Mouse (Mus musculus): ENCODE data around the gene Lct. TPM values are rescaled to one million over a fixed set of nuclear protein-coding genes. Genes with fewer than 3 reads are reported as not detected.

Lct gene
- total and polyA plus RNA-seq, 3 experiments: 0.07 to 0.14 (median 0.08) TPM

DNA sequence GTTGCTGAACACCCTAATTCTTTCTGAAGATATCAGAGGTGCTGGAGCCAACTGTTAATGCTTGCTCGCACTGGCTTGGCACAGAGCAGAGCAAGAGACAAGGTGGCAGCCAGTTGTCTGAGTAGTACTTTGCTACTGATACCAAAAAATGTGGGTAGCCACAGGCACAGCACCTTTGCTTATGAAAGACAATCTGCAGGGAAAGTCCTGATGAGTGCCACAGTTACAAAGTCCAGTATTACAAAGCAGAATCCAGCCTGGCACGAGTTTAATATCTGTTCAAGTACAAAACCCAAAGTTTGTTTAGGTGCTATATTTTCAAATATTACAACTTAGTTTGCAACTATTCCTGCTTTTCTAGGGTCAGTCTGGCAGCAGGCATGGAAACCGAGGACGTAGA lies 92.9 kb downstream of the Lct start:
- H3K27ac ChIP-seq (ENCODE audit: insufficient read depth, low read depth): no peak overlapping the region
- in situ Hi-C loops (cut with MboI; ENCODE audit: low pct_ligation_motif_present, low pct_unique_long_range_greater_than_20kb, low sequenced_read_pairs): no loop called here
- H3K4me1 ChIP-seq (ENCODE audit: control insufficient read depth in 1 of 2, insufficient read depth in 2 of 2): no peaks in the 10 kb centered on the region
- no peaks in the 10 kb centered on the region for H3K27me3 ChIP-seq (replicated peaks)
- no peak overlapping the region for H3K4me2 ChIP-seq (ENCODE audit: insufficient read depth, low read depth, poor library complexity, severe bottlenecking)
- H3K79me2 ChIP-seq (replicated peaks; ENCODE audit: control insufficient read depth, extremely low read depth, insufficient read depth, poor library complexity, severe bottlenecking): no peaks in the 10 kb centered on the region
- H3K36me3 ChIP-seq (replicated peaks in 1 of 2; ENCODE audit: control insufficient read depth in 1 of 2, insufficient read depth in 1 of 2, low read length in 1 of 2): peaks cover 43 to 83% of the 10 kb centered on the region in 2 experiments
- dilution Hi-C loops (cut with MboI; ENCODE audit: extremely low pct_ligation_motif_present, extremely low pct_unique_long_range_greater_than_20kb, low sequenced_read_pairs): no loop called here
- no peak overlapping the region for H3K4me3 ChIP-seq (replicated peaks in 1 of 3; ENCODE audit: low read depth in 2 of 3, low read length in 2 of 3, poor library complexity in 1 of 3)
- H3K9me3 ChIP-seq (replicated peaks; ENCODE audit: low read length): no peaks in the 10 kb centered on the region
- DNase-seq (ENCODE audit: extremely low read depth): no peak
- TF ChIP-seq PAX5 (IDR thresholded peaks at IDR 0.05; ENCODE audit: low read length): no peak
- TF ChIP-seq ZC3H11A (IDR thresholded peaks at IDR 0.05; ENCODE audit: low read depth, low read length): no peak
- TF ChIP-seq ZNF384 (IDR thresholded peaks at IDR 0.05; ENCODE audit: low read depth, low read length): no peak
- TF ChIP-seq E2F4 (IDR thresholded peaks at IDR 0.05; ENCODE audit: insufficient replicate concordance, low read depth, low read length): no peak
- TF ChIP-seq BHLHE40 (IDR thresholded peaks at IDR 0.05; ENCODE audit: low read depth, low read length): no peak
- TF ChIP-seq MXI1 (IDR thresholded peaks at IDR 0.05; ENCODE audit: low read depth, low read length): no peak
- no peak for TF ChIP-seq NRF1 (IDR thresholded peaks at IDR 0.05; ENCODE audit: low read depth, low read length)
- TF ChIP-seq SMC3 (IDR thresholded peaks at IDR 0.05; ENCODE audit: low read depth, low read length): no peak
- no peak for TF ChIP-seq RCOR1 (conservative IDR thresholded peaks at IDR 0.05; ENCODE audit: low read depth, low read length)
- TF ChIP-seq MAX (IDR thresholded peaks at IDR 0.05; ENCODE audit: low read length): no peak
- TF ChIP-seq CTCF (conservative IDR thresholded peaks at IDR 0.05 in 1 of 2, IDR thresholded peaks at IDR 0.05 in 1 of 2; ENCODE audit: low read depth in 2 of 2, low read length in 2 of 2): no peak
- no peak for TF ChIP-seq NELFE (IDR thresholded peaks at IDR 0.05; ENCODE audit: low read depth, low read length)
- no peak for TF ChIP-seq EP300 (IDR thresholded peaks at IDR 0.05; ENCODE audit: low read length)
- TF ChIP-seq HCFC1 (IDR thresholded peaks at IDR 0.05; ENCODE audit: low read depth, low read length): no peak
- no peak for TF ChIP-seq SIN3A (IDR thresholded peaks at IDR 0.05; ENCODE audit: low read length)
- no peak for TF ChIP-seq TBP (conservative IDR thresholded peaks at IDR 0.05; ENCODE audit: low read depth, low read length)
- no peak for TF ChIP-seq KAT2A (IDR thresholded peaks at IDR 0.05; ENCODE audit: insufficient replicate concordance, low read length)
- no peak for TF ChIP-seq MAZ (IDR thresholded peaks at IDR 0.05; ENCODE audit: low read depth, low read length)
- TF ChIP-seq MEF2A (IDR thresholded peaks at IDR 0.05; ENCODE audit: borderline replicate concordance, low read depth, low read length): no peak
- no peak overlapping the region for H3K9ac ChIP-seq (ENCODE audit: insufficient read depth, low read depth)

Other genes starting within 250 kb of the Lct start
- 9.4 and 12.4 TPM in 2 replicates for gene Zranb3, start 225.3 kb downstream of the Lct start, total RNA-seq (2012; rRNA removed)
- gene Zranb3, start 225.3 kb downstream of the Lct start, total RNA-seq (2014; rRNA removed): 13.6 and 14.5 TPM in 2 replicates
- gene Zranb3, start 225.3 kb downstream of the Lct start, polyA plus RNA-seq (2012; ENCODE audit: insufficient read length, low read depth): 9.9 and 10.4 TPM in 2 replicates
- gene R3hdm1, start 225.0 kb downstream of the Lct start, total RNA-seq (2012; rRNA removed): 17.8 and 18.8 TPM in 2 replicates
- 27.8 and 33.9 TPM in 2 replicates for gene R3hdm1, start 225.0 kb downstream of the Lct start, total RNA-seq (2014; rRNA removed)
- 56.7 and 75.7 TPM in 2 replicates for gene R3hdm1, start 225.0 kb downstream of the Lct start, polyA plus RNA-seq (2012; ENCODE audit: insufficient read length, low read depth)
- gene Ubxn4, start 84.4 kb downstream of the Lct start, total RNA-seq (2012; rRNA removed): 41.5 and 47.2 TPM in 2 replicates
- 38.7 and 47.3 TPM in 2 replicates for gene Ubxn4, start 84.4 kb downstream of the Lct start, total RNA-seq (2014; rRNA removed)
- gene Ubxn4, start 84.4 kb downstream of the Lct start, polyA plus RNA-seq (2012; ENCODE audit: insufficient read length, low read depth): 94.3 and 110 TPM in 2 replicates
- gene Mcm6, start 31.3 kb upstream of the Lct start, total RNA-seq (2012; rRNA removed): 260 and 289 TPM in 2 replicates
- 457 and 467 TPM in 2 replicates for gene Mcm6, start 31.3 kb upstream of the Lct start, total RNA-seq (2014; rRNA removed)
- gene Mcm6, start 31.3 kb upstream of the Lct start, polyA plus RNA-seq (2012; ENCODE audit: insufficient read length, low read depth): 296 and 297 TPM in 2 replicates
- 166 and 177 TPM in 2 replicates for gene Dars, start 89.0 kb upstream of the Lct start, total RNA-seq (2012; rRNA removed)
- gene Dars, start 89.0 kb upstream of the Lct start, total RNA-seq (2014; rRNA removed): 339 and 375 TPM in 2 replicates
- gene Dars, start 89.0 kb upstream of the Lct start, polyA plus RNA-seq (2012; ENCODE audit: insufficient read length, low read depth): 190 and 206 TPM in 2 replicates

All from CH12.LX (cell line).